Mouse (Mus musculus) CD4-positive, CD25-positive, alpha-beta regulatory T cell, adult 4 months (primary cell): ENCODE results near the gene Olfr652. TPM values are rescaled to one million over a fixed set of nuclear protein-coding genes. Genes with fewer than 3 reads are reported as not detected.

Experiments used
- ATAC-seq: one replicate; pipeline ENCODE4 v1.8.0; 2017
- polyA plus RNA-seq, 2 experiments: library from polyadenylated mRNA; unstranded; fragments of 100-300 nt; shearing (Covaris generic); gene quantifications; one replicate each; pipeline ENCODE4 v1.2.1; 2017

The Olfr652 gene
- under 1 TPM in 1 of 2 experiments, not detected in 1; 0.13 TPM for polyA plus RNA-seq

- ATAC-seq: no peak
Measured at GRCm38 (mm10) chr7:104560601-104561000, at the start of gene Olfr652. TSS of gene Olfr652 (plus strand) at chr7:104560901.

- no peak for ATAC-seq
Measured at GRCm38 (mm10) chr7:104549833-104550232, 10.9 kb upstream of the Olfr652 start, which contains the start of gene Olfr651. TSS of gene Olfr651 (plus strand) at chr7:104550133.

GRCm38 (mm10) chr7:104552700-104553099, 8.0 kb upstream of the Olfr652 start:
- ATAC-seq: no peak

GRCm38 (mm10) chr7:104577014-104577413, 16.3 kb downstream of the Olfr652 start, which contains the start of gene Olfr653:
TSS of gene Olfr653 (plus strand) at chr7:104577314.
- no peak for ATAC-seq

- no peak for ATAC-seq
Measured at GRCm38 (mm10) chr7:104580846-104581245, 20.1 kb downstream of the Olfr652 start.

GRCm38 (mm10) chr7:104581429-104581828, 20.7 kb downstream of the Olfr652 start:
- ATAC-seq: no peak

- no peak for ATAC-seq
Measured at GRCm38 (mm10) chr7:104586725-104587124, 26.0 kb downstream of the Olfr652 start, which contains the start of gene Olfr654. TSS of gene Olfr654 (plus strand) at chr7:104587025.

GRCm38 (mm10) chr7:104588274-104588673, 27.6 kb downstream of the Olfr652 start:
- no peak for ATAC-seq

GRCm38 (mm10) chr7:104601679-104602078, 41.0 kb downstream of the Olfr652 start, which contains the start of gene Olfr655:
TSS of gene Olfr655 (minus strand) at chr7:104601779.
- ATAC-seq: no peak

- peak; percentile 85 for ATAC-seq
Measured at GRCm38 (mm10) chr7:104603173-104603572, 42.5 kb downstream of the Olfr652 start.

- ATAC-seq: no peak
Measured at GRCm38 (mm10) chr7:104604727-104605126, 44.0 kb downstream of the Olfr652 start.

GRCm38 (mm10) chr7:104613655-104614054, 53.0 kb downstream of the Olfr652 start, which contains the start of gene Olfr656:
TSS of gene Olfr656 (plus strand) at chr7:104613955.
- ATAC-seq: no peak

Other genes starting within 250 kb of the Olfr652 start
- gene Trim12a, start 245.4 kb upstream of the Olfr652 start, polyA plus RNA-seq: 100 to 1,000 TPM; 162 to 190 TPM
- gene Trim34b, start 231.4 kb upstream of the Olfr652 start, polyA plus RNA-seq: 1 to 10 TPM; 1.1 to 2.3 TPM
- 10 to 100 TPM; 20.6 to 26.7 TPM for gene Trim12c, start 207.5 kb upstream of the Olfr652 start, polyA plus RNA-seq
- 1 to 10 TPM; 1.1 to 1.5 TPM for gene Trim30b, start 191.0 kb upstream of the Olfr652 start, polyA plus RNA-seq
- gene Trim30c, start 160.1 kb upstream of the Olfr652 start, polyA plus RNA-seq: 1 to 10 TPM in 1 of 2 experiments, under 1 TPM in 1; 0.75 to 1.2 TPM
- 10 to 100 TPM; 81.7 to 90.6 TPM for gene Trim30a, start 95.7 kb upstream of the Olfr652 start, polyA plus RNA-seq
- 10 to 100 TPM; 40.7 to 42.4 TPM for gene Trim30d, start 53.1 kb upstream of the Olfr652 start, polyA plus RNA-seq
- gene Olfr651, start 10.8 kb upstream of the Olfr652 start, polyA plus RNA-seq: not detected
- gene Olfr653, start 16.4 kb downstream of the Olfr652 start, polyA plus RNA-seq: not detected
- not detected for gene Olfr654, start 26.1 kb downstream of the Olfr652 start, polyA plus RNA-seq
- under 1 TPM in 1 of 2 experiments, not detected in 1; 0.27 TPM for gene Olfr655, start 40.9 kb downstream of the Olfr652 start, polyA plus RNA-seq
- not detected for gene Olfr656, start 53.1 kb downstream of the Olfr652 start, polyA plus RNA-seq
- gene Olfr657, start 63.9 kb downstream of the Olfr652 start, polyA plus RNA-seq: not detected
- gene Olfr658, start 86.4 kb downstream of the Olfr652 start, polyA plus RNA-seq: not detected
- not detected for gene Olfr659, start 105.9 kb downstream of the Olfr652 start, polyA plus RNA-seq
- gene Olfr661, start 125.6 kb downstream of the Olfr652 start, polyA plus RNA-seq: under 1 TPM in 1 of 2 experiments, not detected in 1; 0.12 TPM
- not detected for gene Usp17le, start 216.6 kb downstream of the Olfr652 start, polyA plus RNA-seq